Mouse (Mus musculus): ENCODE measurements around the gene Ncoa7.

DNA sequence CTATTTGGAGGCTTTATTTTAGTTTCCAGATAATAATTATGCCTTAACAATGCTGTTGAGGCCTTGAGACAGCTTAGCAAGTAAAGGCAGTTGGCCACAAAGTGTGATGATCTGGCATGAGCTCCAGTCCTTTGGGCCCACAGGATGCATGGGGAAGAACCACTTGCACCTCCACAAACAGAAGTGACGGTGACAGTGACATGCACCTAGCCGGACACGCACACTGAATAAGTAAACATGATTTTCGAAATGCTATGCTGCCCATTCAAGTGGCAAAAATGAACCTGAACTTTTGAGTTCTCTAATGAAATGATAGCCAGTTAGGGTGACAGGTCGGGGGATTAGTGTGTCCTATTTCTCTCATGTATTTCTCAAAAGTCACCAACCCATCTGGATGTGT lies 37.7 kb upstream of the Ncoa7 start:
- TF ChIP-seq CTCF (IDR thresholded peaks at IDR 0.05; ENCODE audit: extremely low read depth, insufficient read depth, low read length) = no peak
- TF ChIP-seq POLR2A (IDR thresholded peaks at IDR 0.05; ENCODE audit: extremely low read depth, insufficient read depth, low read length) = no peak
